Mouse (Mus musculus) adrenal gland, postnatal 36 days (tissue): ENCODE results near the gene Rbbp5. TPM values are rescaled to one million over a fixed set of nuclear protein-coding genes. Genes with fewer than 3 reads are reported as not detected.

Experiments used
- DNase-seq, 2 experiments: peaks; one replicate each; pipeline ENCODE4 v3.0.0; 2021; ENCODE audit warnings: mixed read lengths in 1 of 2
- total RNA-seq, 2 experiments: library from RNA; stranded (reverse); gene quantifications; 2 replicates each; pipeline ENCODE4 v1.2.3; 2021

Gene Rbbp5
- total RNA-seq, 2 experiments from 2014 or later, result 36.5 to 39.2 TPM

DNA sequence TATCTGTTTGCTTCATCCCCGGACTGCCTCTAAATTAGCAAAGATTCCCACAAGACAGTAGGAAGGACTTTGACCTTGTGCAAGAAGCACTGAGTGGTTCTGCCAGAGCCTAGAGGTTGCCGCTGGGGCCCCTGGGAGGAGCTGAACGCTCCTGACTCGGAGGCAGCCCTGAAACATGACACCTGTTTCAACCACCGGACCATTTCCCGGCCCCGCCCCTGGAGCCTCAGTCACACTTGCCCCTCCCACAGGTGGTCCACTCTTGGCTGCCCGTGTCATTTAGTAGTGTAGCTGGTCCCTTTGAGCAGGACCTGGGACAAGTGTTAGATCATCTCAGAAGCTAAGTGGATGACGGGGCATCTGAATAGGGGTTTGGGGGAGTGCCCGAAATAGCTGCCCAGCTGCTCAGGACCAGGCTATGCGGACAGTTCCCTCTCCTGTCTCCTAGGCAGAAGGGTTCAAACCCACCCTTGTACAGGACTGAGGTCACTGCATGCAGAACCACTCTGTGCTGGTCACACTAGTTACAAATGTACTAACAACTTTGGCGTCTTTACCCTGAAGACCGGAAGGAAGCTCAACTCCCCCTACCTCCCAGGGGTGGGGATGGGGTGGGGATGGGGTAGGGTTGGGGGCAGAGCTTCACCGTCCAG, 64.1 kb downstream of the Rbbp5 start:
- DNase-seq, result no peak

DNA sequence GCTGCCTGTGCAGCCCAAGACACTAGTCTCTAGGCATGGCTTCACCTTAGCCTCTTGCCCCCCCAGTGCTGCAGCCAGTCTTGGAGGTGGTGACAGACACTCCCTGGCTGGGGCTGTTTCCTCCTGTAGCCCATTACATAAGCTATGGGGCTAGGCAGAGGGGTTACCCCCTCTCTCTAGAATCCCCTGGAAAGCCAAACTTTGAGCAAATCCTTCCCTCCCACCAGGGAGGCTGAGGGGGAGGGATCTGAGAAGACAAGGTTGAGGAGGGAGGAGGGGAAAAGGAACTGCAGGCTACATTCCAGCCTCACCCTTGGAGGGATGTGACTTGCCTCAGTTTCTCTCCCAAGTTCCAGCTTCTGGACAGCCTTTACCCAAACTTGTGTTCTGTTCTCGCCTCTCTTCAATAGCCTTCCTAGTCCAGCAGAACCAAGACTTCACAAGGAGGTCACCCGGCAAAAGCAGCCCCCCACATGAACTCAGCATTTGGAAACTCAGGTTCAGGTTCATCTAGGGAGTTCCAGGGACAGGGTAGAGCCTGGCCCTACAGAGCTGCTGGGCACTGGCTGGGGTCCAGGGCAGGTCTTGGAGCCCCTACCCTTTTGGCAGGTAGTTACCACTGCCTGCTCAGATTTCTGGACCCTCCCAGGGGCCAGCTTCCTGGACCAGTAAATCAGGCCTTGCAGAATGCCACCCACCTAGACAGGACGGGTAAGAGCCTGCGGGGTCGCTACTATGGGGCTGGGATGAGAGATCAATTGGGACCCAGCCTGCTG, 64.8 kb downstream of the Rbbp5 start:
- no peak for DNase-seq

GRCm38 (mm10) chr1:132542762-132543306, 65.7 kb downstream of the Rbbp5 start, which contains the start of gene Cntn2:
TSS of gene Cntn2 (minus strand) at chr1:132543256.
- DNase-seq, result no peak

DNA sequence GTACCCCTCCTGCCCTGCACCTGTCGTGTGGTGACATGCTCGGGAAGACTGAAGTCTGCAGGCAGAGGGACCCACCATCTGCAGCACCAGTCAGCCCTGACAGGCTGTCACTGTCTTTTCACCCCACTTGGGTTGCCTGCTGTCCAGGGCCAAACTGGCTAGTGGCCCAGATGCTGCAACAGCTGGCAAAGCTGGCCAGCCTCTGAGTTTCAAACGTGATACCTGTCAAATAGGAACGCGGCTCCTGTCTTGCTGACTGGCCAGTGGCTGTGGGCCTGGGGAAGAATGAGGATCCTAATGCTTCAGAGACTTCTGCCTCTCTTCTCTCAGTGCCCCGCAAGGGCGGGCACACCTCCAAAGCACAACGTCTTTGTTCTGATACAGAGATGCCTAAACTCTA, 66.6 kb downstream of the Rbbp5 start:
- DNase-seq, result no peak

Other genes starting within 250 kb of the Rbbp5 start
- not detected for gene Gm10188, start 247.6 kb upstream of the Rbbp5 start, total RNA-seq
- gene Klhdc8a, start 178.7 kb upstream of the Rbbp5 start, total RNA-seq, result 100 to 1,000 TPM; 155 to 161 TPM
- 1 to 10 TPM; 2.8 to 4.9 TPM for gene Nuak2, start 161.2 kb upstream of the Rbbp5 start, total RNA-seq
- gene Tmcc2, start 86.1 kb upstream of the Rbbp5 start, total RNA-seq, result 1 to 10 TPM; 6.1 to 9.7 TPM
- 10 to 100 TPM; 22.5 to 23.1 TPM for gene Dstyk, start 59.8 kb upstream of the Rbbp5 start, total RNA-seq
- gene Tmem81, start 28.9 kb downstream of the Rbbp5 start, total RNA-seq, result 1 to 10 TPM; 3.1 to 3.9 TPM
- gene Cntn2, start 65.9 kb downstream of the Rbbp5 start, total RNA-seq, result not detected